Mouse (Mus musculus) kidney, embryonic 15.5 days (tissue): ENCODE data around the gene Brca2. TPM values are rescaled to one million over a fixed set of nuclear protein-coding genes. Genes with fewer than 3 reads are reported as not detected.
A peak's percentile ranks its signal among the peaks of the same experiment; 100 is the strongest.

Experiments
- ATAC-seq: fragments of 200-750 bp; cut with Nextera tagmentation; replicated peaks from 2 replicates; pipeline ENCODE4 v1.8.0; 2017; ENCODE audit warnings: moderate TSS enrichment; ENCODE audit not compliant: low FRiP score
- H3K27ac ChIP-seq: fragments of 300-500 bp; sonication (generic); 2 replicates; pipeline ENCODE4 v1.5.1; 2015; ENCODE audit warnings: mild to moderate bottlenecking, inconsistent platforms
- H3K27me3 ChIP-seq: fragments of 300-500 bp; sonication (generic); 2 replicates; pipeline ENCODE4 v1.6.1; 2015; ENCODE audit warnings: inconsistent platforms
- H3K36me3 ChIP-seq: fragments of 300-500 bp; sonication (generic); 2 replicates; pipeline ENCODE4 v1.6.1; 2015; ENCODE audit warnings: inconsistent platforms
- H3K4me1 ChIP-seq: fragments of 300-500 bp; sonication (generic); 2 replicates; pipeline ENCODE4 v1.6.1; 2015; ENCODE audit warnings: inconsistent platforms
- H3K4me2 ChIP-seq: fragments of 300-500 bp; sonication (generic); 2 replicates; pipeline ENCODE4 v1.6.1; 2015; ENCODE audit warnings: moderate library complexity, mild to moderate bottlenecking, inconsistent platforms
- H3K4me3 ChIP-seq: fragments of 300-500 bp; sonication (generic); replicated peaks from 2 replicates; pipeline ENCODE4 v1.5.1; 2015; ENCODE audit warnings: mild to moderate bottlenecking, inconsistent platforms
- H3K9ac ChIP-seq: fragments of 300-500 bp; sonication (generic); 2 replicates; pipeline ENCODE4 v1.6.1; 2015; ENCODE audit warnings: mild to moderate bottlenecking, inconsistent platforms
- H3K9me3 ChIP-seq: fragments of 300-500 bp; sonication (generic); replicated peaks from 2 replicates; pipeline ENCODE4 v1.6.1; 2016; ENCODE audit warnings: inconsistent platforms
- WGBS: fragments of 180-500 bp; shearing (Covaris S2); methylation state at CpG from one replicate; pipeline ENCODE4 v1.1.7; 2015; ENCODE audit warnings: mixed read lengths; 5-methylcytosine and 5-hydroxymethylcytosine counted together
- polyA plus RNA-seq: library from polyadenylated mRNA; unstranded; fragments of >200 nt; fragmentation: Nextera tagmentation; extraction: Ambion mirVana; gene quantifications from 2 replicates; pipeline ENCODE4 v1.2.1, GENCODE M21; 2015

The Brca2 gene
- polyA plus RNA-seq, 1 experiment from 2014 or later = 27.4 TPM

- 0 out of 2 replicates have a peak overlapping the region, but pooled peaks have one; percentile 20 for H3K27ac ChIP-seq
- peaks cover 24% of the 10 kb centered on the region; the same call in 1 of the 2 replicates for H3K27me3 ChIP-seq
- H3K9me3 ChIP-seq = no peaks in the 10 kb centered on the region
- 11% methylated on average over 40 of the region's 40 CpGs for WGBS
- peak overlapping the region; percentile 82 for H3K4me3 ChIP-seq
- H3K4me1 ChIP-seq = peaks cover 15% of the 10 kb centered on the region
- no peaks in the 10 kb centered on the region for H3K36me3 ChIP-seq
- peak overlapping the region; percentile 99 for H3K4me2 ChIP-seq
- H3K9ac ChIP-seq = peak overlapping the region; percentile 72
- ATAC-seq = peak; percentile 55
Measured at GRCm38 (mm10) chr5:150592904-150593755, 70.7 kb downstream of the Brca2 start.

GRCm38 (mm10) chr5:150593756-150594648 is 71.6 kb downstream of the Brca2 start:
- Histone ChIP-seq H3K4me1 (peaks cover 22% of the 10 kb centered on the region), H3K36me3 (no peaks in the 10 kb centered on the region), H3K4me3 (peak overlapping the region; percentile 82), H3K27ac (no peak overlapping the region), H3K4me2 (peak overlapping the region; percentile 99), H3K9me3 (no peaks in the 10 kb centered on the region), H3K27me3 (peaks cover 24% of the 10 kb centered on the region; the same call in 1 of the 2 replicates), H3K9ac (peak overlapping the region; percentile 72)
- peak; percentile 89 for ATAC-seq
- WGBS = under 1% methylated on average over 95 of the region's 102 CpGs

GRCm38 (mm10) chr5:150594649-150595339 is 72.4 kb downstream of the Brca2 start:
- Histone ChIP-seq H3K4me3 (peak overlapping the region; percentile 82), H3K36me3 (no peaks in the 10 kb centered on the region), H3K27ac (no peak overlapping the region), H3K9me3 (no peaks in the 10 kb centered on the region), H3K27me3 (peaks cover 24% of the 10 kb centered on the region; the same call in 1 of the 2 replicates), H3K4me1 (peaks cover 28% of the 10 kb centered on the region), H3K4me2 (peak overlapping the region; percentile 99), H3K9ac (peak overlapping the region; percentile 72)
- no peak for ATAC-seq
- 7% methylated on average over 17 of the region's 17 CpGs for WGBS

- peaks cover 32% of the 10 kb centered on the region for H3K4me1 ChIP-seq
- ATAC-seq = no peak
- no peaks in the 10 kb centered on the region for H3K9me3 ChIP-seq
- peaks cover 24% of the 10 kb centered on the region; the same call in 1 of the 2 replicates for H3K27me3 ChIP-seq
- no peak overlapping the region for H3K27ac ChIP-seq
- H3K36me3 ChIP-seq = no peaks in the 10 kb centered on the region
- H3K4me3 ChIP-seq = no peak overlapping the region
- H3K9ac ChIP-seq = no peak overlapping the region
- no peak overlapping the region; the same call in 1 of the 2 replicates for H3K4me2 ChIP-seq
- WGBS = 52% methylated on average over 11 of the region's 11 CpGs
Measured at GRCm38 (mm10) chr5:150595366-150596016, 73.1 kb downstream of the Brca2 start.

- ATAC-seq = no peak
- WGBS = 86% methylated on average over 7 of the region's 7 CpGs
- H3K9ac ChIP-seq = no peak within 1 kb of the TSS
Measured at GRCm38 (mm10) chr5:150597088-150597487, 74.7 kb downstream of the Brca2 start, which contains the start of gene N4bp2l1. Gene N4bp2l1, minus strand, starts transcription at chr5:150597188.

GRCm38 (mm10) chr5:150598202-150599119 is 76.0 kb downstream of the Brca2 start:
- Histone ChIP-seq H3K4me3 (no peak overlapping the region), H3K9ac (no peak overlapping the region), H3K4me2 (no peak overlapping the region), H3K9me3 (no peaks in the 10 kb centered on the region), H3K27me3 (peaks cover 18% of the 10 kb centered on the region; the same call in 1 of the 2 replicates), H3K36me3 (no peaks in the 10 kb centered on the region), H3K4me1 (peaks cover 27% of the 10 kb centered on the region), H3K27ac (no peak overlapping the region)
- ATAC-seq = no peak
- 61% methylated on average over 21 of the region's 21 CpGs for WGBS

More at GRCm38 (mm10) chr5:150597088-150597487, 74.7 kb downstream of the Brca2 start, which contains the start of gene N4bp2l1:
- Histone ChIP-seq H3K4me1 (peaks cover 34% of the 10 kb centered on the region), H3K27ac (no peak within 1 kb of the TSS), H3K9me3 (no peaks in the 10 kb centered on the region), H3K4me3 (no peak within 1 kb of the TSS), H3K4me2 (no peak within 1 kb of the TSS), H3K36me3 (no peaks in the 10 kb centered on the region), H3K27me3 (peaks cover 24% of the 10 kb centered on the region; the same call in 1 of the 2 replicates)

GRCm38 (mm10) chr5:150599301-150600294 is 77.2 kb downstream of the Brca2 start:
- Histone ChIP-seq H3K9me3 (no peaks in the 10 kb centered on the region), H3K9ac (no peak overlapping the region), H3K4me2 (peak overlapping the region; percentile 29; the same call in 1 of the 2 replicates), H3K27me3 (peaks cover 14% of the 10 kb centered on the region; the same call in 1 of the 2 replicates), H3K4me1 (peaks cover 24% of the 10 kb centered on the region), H3K36me3 (no peaks in the 10 kb centered on the region), H3K27ac (no peak overlapping the region), H3K4me3 (no peak overlapping the region)
- ATAC-seq = no peak
- 49% methylated on average over 13 of the region's 13 CpGs for WGBS

GRCm38 (mm10) chr5:150600554-150601440 is 78.4 kb downstream of the Brca2 start:
- H3K4me3 ChIP-seq = no peak overlapping the region
- ATAC-seq = no peak
- WGBS = 77% methylated on average over 20 of the region's 20 CpGs
- peaks cover 20% of the 10 kb centered on the region for H3K4me1 ChIP-seq
- H3K4me2 ChIP-seq = no peak overlapping the region
- H3K9me3 ChIP-seq = no peaks in the 10 kb centered on the region
- peaks cover 10% of the 10 kb centered on the region; the same call in 1 of the 2 replicates for H3K27me3 ChIP-seq
- H3K9ac ChIP-seq = no peak overlapping the region
- H3K27ac ChIP-seq = no peak overlapping the region
- no peaks in the 10 kb centered on the region for H3K36me3 ChIP-seq
